Mouse (Mus musculus): ENCODE results near the gene Dqx1.

DNA sequence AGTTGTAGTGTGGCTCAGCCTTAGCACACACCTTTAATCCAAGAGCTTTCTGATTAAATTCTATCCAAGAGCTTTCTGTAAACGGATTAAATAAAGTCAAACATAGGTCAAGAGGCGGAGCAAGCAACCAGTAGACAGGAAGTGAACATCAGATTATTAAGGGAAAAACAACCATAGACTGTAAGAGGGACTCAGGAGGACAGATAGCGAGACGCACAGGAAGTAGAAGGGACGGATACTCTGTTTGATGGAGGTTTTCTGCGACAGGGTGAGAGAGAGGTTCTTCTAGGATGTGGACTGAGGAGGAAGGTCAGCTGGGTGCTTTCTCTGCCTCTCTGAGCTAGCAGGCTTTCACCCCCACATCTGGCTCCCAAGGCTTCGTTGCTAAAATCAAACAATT is 47.6 kb upstream of the Dqx1 start:
- TF ChIP-seq CTCF (IDR thresholded peaks at IDR 0.05; ENCODE audit: low read depth, low read length) (no peak), POLR2A (IDR thresholded peaks at IDR 0.05; ENCODE audit: extremely low read depth, insufficient read depth, low read length) (no peak)
